Mouse (Mus musculus) ES-E14 (cell line): ENCODE measurements around the gene Coro1c.

Source experiments
- CHD2 ChIP-seq: IDR thresholded peaks from 2 replicates; pipeline ENCODE4 v1.6.1; 2014; ENCODE audit warnings: mild to moderate bottlenecking, low read depth, low read length, inconsistent platforms
- HCFC1 ChIP-seq: IDR thresholded peaks from 2 replicates; pipeline ENCODE4 v1.6.1; 2012; ENCODE audit warnings: low read length, inconsistent platforms, borderline replicate concordance; ENCODE audit not compliant: insufficient read depth
- MAFK ChIP-seq: IDR thresholded peaks from 2 replicates; pipeline ENCODE4 v1.6.1; 2014; ENCODE audit warnings: mild to moderate bottlenecking, low read depth, low read length, inconsistent platforms; ENCODE audit not compliant: insufficient read depth
- ZC3H11A ChIP-seq: IDR thresholded peaks from 2 replicates; pipeline ENCODE4 v1.6.1; 2012; ENCODE audit warnings: low read depth, mild to moderate bottlenecking, inconsistent platforms, low read length, borderline replicate concordance
- ZNF384 ChIP-seq: IDR thresholded peaks from 2 replicates; pipeline ENCODE4 v1.6.1; 2012; ENCODE audit warnings: low read depth, low read length, inconsistent platforms

DNA sequence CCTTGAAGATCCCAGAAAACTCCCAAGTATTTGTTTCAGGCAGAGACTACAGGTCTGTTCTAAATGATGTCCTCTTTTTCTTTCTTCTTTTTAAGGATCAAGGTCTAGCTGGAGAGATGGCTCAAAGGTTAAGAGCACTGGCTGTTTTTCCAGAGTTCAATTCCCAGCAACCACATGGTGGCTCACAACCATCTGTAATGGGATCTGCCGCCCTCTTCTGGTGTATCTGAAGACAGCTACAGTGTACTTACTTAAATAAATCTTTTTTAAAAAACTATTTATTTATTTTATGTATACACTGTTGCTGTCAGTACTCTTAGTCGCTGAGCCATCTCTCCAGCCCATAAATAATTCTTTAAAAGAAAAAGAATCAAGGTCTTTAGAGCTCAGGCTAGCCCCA lies 38.7 kb upstream of the Coro1c start:
- TF ChIP-seq CHD2 (no peak), ZC3H11A (no peak), HCFC1 (no peak), ZNF384 (no peak), MAFK (no peak)
